Mouse (Mus musculus) frontal cortex, postnatal 14 days (tissue): ENCODE measurements around the gene Helq.

Experiments
- DNase-seq, 2 experiments: peaks; one replicate each; pipeline ENCODE4 v3.0.0; 2022; ENCODE audit warnings: low spot score in 2 of 2

The Helq gene

GRCm38 (mm10) chr5:100798165-100798860 lies at the start of gene Helq, which contains the start of gene Mrps18c:
Gene Helq, minus strand, starts transcription at chr5:100798598.
Gene Mrps18c, plus strand, starts transcription at chr5:100798627.
- peak; percentile 86 to 92 for DNase-seq

- no peak for DNase-seq
These were observed 48.7 kb upstream of the Helq start for GRCm38 (mm10) chr5:100847143-100847542.

- DNase-seq, result peak in 1 of 2 experiments; percentile 4
These were observed 48.2 kb upstream of the Helq start for GRCm38 (mm10) chr5:100846599-100846920.

- peak; percentile 6 to 39 for DNase-seq
These were observed 47.6 kb upstream of the Helq start for GRCm38 (mm10) chr5:100845848-100846598.

GRCm38 (mm10) chr5:100845485-100845847 lies 47.1 kb upstream of the Helq start, which contains the start of gene Gpat3:
Gene Gpat3, plus strand, starts transcription at chr5:100845713.
- DNase-seq, result peak in 1 of 2 experiments; percentile 15

- DNase-seq, result no peak
These were observed 46.1 kb upstream of the Helq start for GRCm38 (mm10) chr5:100844485-100844884.

GRCm38 (mm10) chr5:100837907-100838306 lies 39.5 kb upstream of the Helq start:
- DNase-seq, result no peak

- no peak for DNase-seq
These were observed 37.6 kb upstream of the Helq start for GRCm38 (mm10) chr5:100835862-100836538.

- no peak for DNase-seq
These were observed 35.4 kb upstream of the Helq start for GRCm38 (mm10) chr5:100833841-100834240.

GRCm38 (mm10) chr5:100832680-100833079 lies 34.3 kb upstream of the Helq start:
- no peak for DNase-seq

- no peak for DNase-seq
These were observed 30.3 kb upstream of the Helq start for GRCm38 (mm10) chr5:100828701-100829100.

GRCm38 (mm10) chr5:100826531-100826930 lies 28.1 kb upstream of the Helq start:
- DNase-seq, result no peak

GRCm38 (mm10) chr5:100825975-100826374 lies 27.6 kb upstream of the Helq start:
- DNase-seq, result no peak

- no peak for DNase-seq
These were observed 24.4 kb upstream of the Helq start for GRCm38 (mm10) chr5:100822826-100823225.

- DNase-seq, result no peak
These were observed 23.0 kb upstream of the Helq start for GRCm38 (mm10) chr5:100821375-100821774.

- DNase-seq, result peak; percentile 57 to 82
These were observed 22.2 kb upstream of the Helq start, which contains the start of gene Abraxas1 for GRCm38 (mm10) chr5:100820483-100821184. Gene Abraxas1, minus strand, starts transcription at chr5:100820965.

- no peak for DNase-seq
These were observed 21.4 kb upstream of the Helq start for GRCm38 (mm10) chr5:100819568-100820480.

- no peak for DNase-seq
These were observed 19.9 kb upstream of the Helq start for GRCm38 (mm10) chr5:100818341-100818740.

- DNase-seq, result no peak
These were observed 4.3 kb downstream of the Helq start for GRCm38 (mm10) chr5:100794084-100794483.

- no peak for DNase-seq
These were observed 6.1 kb downstream of the Helq start for GRCm38 (mm10) chr5:100792261-100792660.

GRCm38 (mm10) chr5:100787527-100787926 lies 10.9 kb downstream of the Helq start:
- DNase-seq, result no peak
